Comparison of ENCODE assay signal across 8 mouse cellular contexts in genomic region chrX:53670294-53670693, GRCm38 (mm10). TPM values are rescaled to one million over a fixed set of nuclear protein-coding genes. Genes with fewer than 3 reads are reported as not detected.
DNase-seq lines count a peak whose midpoint lies in the region; ATAC-seq and TF ChIP-seq lines count a peak whose summit lies in the region.

TSS of gene Rtl8b (minus strand) at chrX:53670408.

- no peaks in the 10 kb centered on the region for H3K4me1 ChIP-seq in lung, embryonic 14.5 days (ENCODE audit: insufficient read depth)

- H3K4me3 ChIP-seq in lung, embryonic 14.5 days (ENCODE audit: low read depth, low read length): peak within 1 kb of the TSS; percentile 27

- H3K27ac ChIP-seq in lung, embryonic 14.5 days (ENCODE audit: low read depth): peak within 1 kb of the TSS; percentile 18; the same call in 1 of the 2 replicates

- H3K4me2 ChIP-seq in lung, embryonic 14.5 days: peak within 1 kb of the TSS; percentile 51

- peak; percentile 96 for ATAC-seq in frontal cortex, adult (ENCODE audit: low TSS enrichment)
- peak; percentile 96 to 99 for ATAC-seq in hematopoietic stem cell, adult 5-6 weeks (replicated peaks in 1 of 2; ENCODE audit: insufficient read depth in 1 of 2, low FRiP score in 2 of 2, low TSS enrichment in 1 of 2, low read depth in 1 of 2, poor library complexity in 2 of 2, severe bottlenecking in 2 of 2)
- peak; percentile 95 for ATAC-seq in lung, embryonic 14.5 days (ENCODE audit: insufficient read depth)
- peak; percentile 86 for ATAC-seq in neutrophil, adult 5-6 weeks (ENCODE audit: extremely low read depth, insufficient number of reproducible peaks, low FRiP score, poor library complexity, severe bottlenecking)

- H3K27me3 ChIP-seq in lung, embryonic 14.5 days (ENCODE audit: insufficient read depth, low read length): no peaks in the 10 kb centered on the region

- DNase-seq in ES-CJ7 (ENCODE audit: low read depth, low spot score): peak; percentile 69
- peak; percentile 82 to 90 for DNase-seq in cerebellum, adult 18-20 months
- peak; percentile 82 to 85 for DNase-seq in layer of hippocampus, adult 8-10 months (ENCODE audit: low spot score in 2 of 2)
- DNase-seq in lung, embryonic 14.5 days: peak; percentile 91
- peak; percentile 78 for DNase-seq in testis, postnatal 14 days (ENCODE audit: low spot score)

- WGBS in lung, embryonic 14.5 days: 13% methylated on average over 12 of the region's 15 CpGs

- H3K9me3 ChIP-seq in lung, embryonic 14.5 days (ENCODE audit: low read depth, low read length): no peaks in the 10 kb centered on the region

- H3K9ac ChIP-seq in lung, embryonic 14.5 days: no peak within 1 kb of the TSS

- TF ChIP-seq CTCF in lung, embryonic 14.5 days (IDR thresholded peaks at IDR 0.05; ENCODE audit: low read depth): no peak

- no peaks in the 10 kb centered on the region for H3K36me3 ChIP-seq in lung, embryonic 14.5 days (ENCODE audit: insufficient read depth)

RNA-seq across cellular contexts. Expression of gene Rtl8b, which starts in this region (rescaled TPM):
- 5.0 and 6.6 TPM in 2 replicates for total RNA-seq in hematopoietic stem cell, adult 5-6 weeks (2017)
- total RNA-seq in layer of hippocampus, adult 8-10 months (2022): 100 to 1,000 TPM; 166 to 180 (median 174) TPM
- 65.6 and 72.5 TPM in 2 replicates for polyA plus RNA-seq in lung, embryonic 14.5 days (2014; fragmentation: Nextera tagmentation; extraction: Ambion mirVana)
- 1.6 and 3.4 TPM in 2 replicates for total RNA-seq in neutrophil, adult 5-6 weeks (2017)

Comparison
In these comparisons a context has a peak if more than half of its experiments do, and no peak if none do; other contexts are left out.
1. Peak in every context shown above with its lines: DNase-seq, ATAC-seq, H3K4me3 ChIP-seq and H3K27ac ChIP-seq.
2. RNA of gene Rtl8b (total RNA-seq): 166 to 180 TPM in layer of hippocampus, adult 8-10 months; 5.0 to 6.6 TPM in hematopoietic stem cell, adult 5-6 weeks and 1.6 to 3.4 TPM in neutrophil, adult 5-6 weeks; every median in the first group is over 10 times any median in the second.